Mouse (Mus musculus) mature B cell (primary cell): ENCODE results near the gene Slc23a2.

Source experiments
- in situ Hi-C: fragments of 300-500 bp; cut with MboI; formaldehyde crosslinking; loops from 2 replicates; pipeline ENCODE4 v1.14.3; 2019

The Slc23a2 gene

GRCm38 (mm10) chr2:132134758-132135157 lies 10.2 kb downstream of the Slc23a2 start:
- in situ Hi-C loops, result no loop called here

DNA sequence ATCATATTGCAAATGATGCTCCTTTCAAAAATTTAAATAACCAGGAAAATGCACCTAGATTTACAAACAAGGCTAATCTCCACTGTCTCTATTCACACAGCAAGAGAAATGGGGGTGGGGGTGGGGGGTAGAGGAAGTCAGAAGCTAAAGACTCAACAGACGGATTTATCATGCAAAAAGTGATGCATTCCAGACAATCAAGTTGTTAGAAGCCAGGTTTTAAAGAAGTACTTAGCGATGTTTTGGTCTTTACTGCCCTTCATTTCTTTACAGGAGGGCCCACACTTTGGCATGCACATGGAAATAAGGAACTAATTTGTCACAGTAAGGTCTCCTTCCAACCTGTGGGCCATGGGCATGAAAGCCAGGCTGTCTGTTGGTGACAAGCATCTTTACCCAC lies 11.5 kb downstream of the Slc23a2 start:
- in situ Hi-C loops, result no loop called here

DNA sequence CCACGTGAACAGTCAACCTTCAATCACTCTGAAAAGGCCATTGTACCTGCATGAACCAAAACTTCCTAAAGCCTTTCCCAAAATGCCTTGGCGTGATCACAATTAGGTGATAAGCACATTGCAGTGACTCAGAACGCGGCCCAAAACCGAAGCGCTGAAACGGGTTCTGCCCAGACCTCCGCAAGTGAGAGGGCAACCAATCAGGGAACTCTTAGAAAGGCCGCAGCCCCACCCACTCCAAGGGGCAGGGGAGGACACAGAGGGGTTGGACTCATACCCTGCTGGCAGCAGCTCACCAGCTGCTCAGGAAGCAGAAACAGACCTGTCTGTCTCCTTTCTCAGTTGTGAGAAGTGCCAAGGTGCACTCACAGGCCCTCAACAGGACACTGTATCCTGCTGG lies 13.6 kb downstream of the Slc23a2 start:
- in situ Hi-C loops, result no loop called here

GRCm38 (mm10) chr2:132129980-132130379 lies 14.9 kb downstream of the Slc23a2 start:
- in situ Hi-C loops, result no loop called here

DNA sequence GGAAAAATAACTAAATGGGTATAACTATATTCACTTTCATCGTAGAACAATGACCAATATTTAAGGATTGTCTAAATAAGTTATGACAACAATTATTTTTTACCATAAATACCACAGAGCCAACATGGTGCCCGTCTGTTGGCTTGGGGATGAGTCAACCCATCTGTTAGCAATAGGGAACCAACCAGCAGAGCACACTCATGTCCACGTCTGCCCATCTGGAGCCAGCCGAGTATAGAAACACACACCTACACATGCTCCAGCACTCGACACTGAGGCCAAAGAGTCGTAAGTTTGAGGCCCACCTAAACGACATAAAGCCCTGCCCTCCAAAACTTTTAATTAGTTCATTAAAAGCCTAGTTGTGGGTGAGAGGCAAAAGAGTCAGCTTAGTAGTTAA lies 15.7 kb downstream of the Slc23a2 start:
- in situ Hi-C loops, result no loop called here

GRCm38 (mm10) chr2:132127904-132128303 lies 17.0 kb downstream of the Slc23a2 start:
- in situ Hi-C loops, result no loop called here

DNA sequence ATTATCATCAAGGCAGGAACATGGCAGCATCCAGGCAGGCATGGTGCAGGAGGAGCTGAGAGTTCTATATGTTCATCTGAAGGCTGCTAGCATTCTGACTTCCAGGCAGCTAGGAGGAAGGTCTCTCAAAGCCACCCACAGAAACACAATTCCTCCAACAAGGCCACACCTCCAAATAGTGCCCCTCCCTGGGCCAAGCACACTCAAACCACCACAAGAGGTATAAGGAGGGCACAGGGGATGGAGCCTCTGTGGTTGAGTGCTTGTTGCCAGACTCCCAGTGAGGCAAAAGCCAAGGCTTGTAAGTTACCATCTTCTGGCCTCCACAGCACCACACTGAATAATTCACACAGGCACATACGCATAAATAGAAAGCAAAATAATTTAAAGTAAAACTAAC lies 18.6 kb downstream of the Slc23a2 start:
- in situ Hi-C loops, result no loop called here

DNA sequence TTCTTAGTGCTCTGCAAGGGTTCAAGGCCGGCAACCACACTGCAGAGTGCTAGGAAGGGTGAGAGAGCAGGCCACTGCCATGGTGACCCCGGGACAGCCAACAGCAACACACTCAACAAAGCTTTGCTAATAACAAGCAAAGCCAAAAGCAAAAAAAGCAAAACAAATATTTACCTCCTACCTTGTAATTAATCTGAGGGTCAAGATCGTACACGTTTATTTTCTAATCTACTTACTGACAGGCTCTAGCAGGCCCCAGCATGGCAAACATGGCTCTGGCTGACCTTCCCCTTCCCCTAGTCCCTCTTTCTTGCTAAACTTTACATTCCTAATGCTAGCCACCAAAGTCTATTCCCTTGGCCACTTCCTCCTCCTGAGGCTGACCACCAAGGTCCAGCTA lies 21.8 kb downstream of the Slc23a2 start:
- in situ Hi-C loops, result no loop called here

DNA sequence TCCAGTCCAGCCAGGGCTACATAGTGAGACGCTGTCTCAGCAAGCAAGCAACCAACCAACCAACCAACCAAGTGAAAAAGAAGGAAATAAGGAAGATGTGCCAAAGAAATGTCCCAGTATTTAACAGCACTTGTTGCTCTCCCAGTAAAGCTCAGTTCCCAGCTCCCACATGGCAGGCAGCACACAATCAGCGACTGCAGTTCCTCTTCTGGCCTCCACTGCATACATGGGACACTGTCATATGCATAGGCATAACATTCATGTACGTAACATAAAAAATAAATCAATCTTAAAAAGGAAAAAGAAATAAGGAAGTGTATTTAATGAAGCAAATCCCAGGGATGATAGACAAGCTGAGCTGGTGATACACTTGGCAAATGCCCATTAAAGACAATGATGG lies 23.9 kb downstream of the Slc23a2 start:
- in situ Hi-C loops, result no loop called here

DNA sequence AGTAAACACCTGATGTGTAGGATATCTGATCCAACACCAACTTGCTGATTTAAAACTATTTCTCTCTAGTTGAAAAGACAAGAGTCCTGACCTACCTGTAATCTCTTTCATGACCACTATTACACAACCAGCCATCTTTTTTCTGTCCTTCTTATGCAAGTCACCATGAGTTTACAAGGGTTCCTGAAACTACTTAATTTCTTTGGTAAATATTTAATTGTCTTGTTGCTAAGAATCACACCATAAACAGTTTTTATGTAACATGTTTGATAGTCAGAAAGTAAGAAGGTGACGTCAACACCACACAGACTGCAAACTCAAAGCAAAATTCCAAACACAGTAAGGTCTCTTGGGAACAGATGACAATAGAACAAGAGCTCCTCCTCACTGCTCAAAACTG lies 26.3 kb downstream of the Slc23a2 start:
- in situ Hi-C loops, result loop anchor here (10.0 kb wide), 2 partner anchors 134 to 294 kb away; no protein-coding TSS in a partner anchor

- in situ Hi-C loops, result loop anchor here (10.0 kb wide), 2 partner anchors 131 to 291 kb away; no protein-coding TSS in a partner anchor
Observed at GRCm38 (mm10) chr2:132115936-132116335, 29.0 kb downstream of the Slc23a2 start.

DNA sequence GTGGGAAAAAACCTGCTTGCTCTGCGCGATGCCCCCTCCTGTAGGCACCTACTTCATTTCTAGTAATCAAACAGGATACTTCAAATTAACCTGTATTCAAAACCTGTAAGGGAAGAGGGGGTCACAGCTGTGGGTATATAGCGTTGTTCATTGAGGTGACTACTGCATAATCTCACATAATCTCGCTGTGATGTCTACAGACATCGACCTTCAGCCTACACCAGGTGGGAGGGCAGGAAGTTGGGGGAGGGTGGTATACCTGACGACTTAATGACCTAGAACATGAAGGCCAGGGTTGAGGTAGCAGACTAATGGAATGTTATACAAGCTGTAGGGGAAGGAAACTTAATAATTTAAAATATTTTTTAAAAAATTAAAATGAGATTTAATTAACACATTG lies 29.6 kb downstream of the Slc23a2 start:
- in situ Hi-C loops, result loop anchor here (10.0 kb wide), 2 partner anchors 131 to 291 kb away; no protein-coding TSS in a partner anchor

DNA sequence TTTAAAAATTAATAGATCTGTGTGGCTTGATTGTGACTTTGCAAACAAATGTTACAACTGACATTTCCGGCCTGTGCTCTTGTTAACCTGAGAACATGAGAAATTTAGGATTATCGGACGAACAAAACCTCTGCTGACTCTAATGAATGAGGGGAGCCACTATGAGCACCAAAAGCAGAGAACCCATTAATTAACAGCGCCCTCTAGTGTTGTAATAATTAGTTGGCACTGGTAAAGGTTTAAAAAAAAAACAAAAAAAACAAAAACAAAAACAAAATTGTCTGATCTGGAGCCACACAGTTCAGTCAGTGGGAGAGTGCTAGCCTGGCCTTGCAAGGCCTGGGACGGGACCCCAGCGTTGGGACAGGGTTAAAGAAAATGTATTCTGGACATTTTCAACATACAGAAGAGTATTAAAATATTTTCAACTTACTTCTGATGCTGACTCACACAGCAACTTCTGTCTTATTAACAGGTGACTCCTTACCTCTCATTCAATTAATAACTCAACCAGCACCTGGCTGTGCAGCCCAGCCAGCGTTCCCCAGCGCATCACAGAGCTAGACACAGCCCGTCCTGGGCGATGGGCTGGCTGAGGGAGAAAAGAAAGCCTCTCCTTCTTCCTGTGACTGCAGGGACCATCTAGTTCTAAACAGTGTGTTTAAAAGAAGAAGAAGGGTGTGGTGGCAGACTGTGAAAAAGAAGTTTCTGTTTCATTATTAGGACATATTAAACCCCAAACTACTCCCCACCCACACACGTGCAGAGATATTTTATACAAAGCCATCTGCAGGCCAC lies 30.7 kb downstream of the Slc23a2 start:
- in situ Hi-C loops, result loop anchor here (10.0 kb wide), 2 partner anchors 129 to 289 kb away; no protein-coding TSS in a partner anchor

- in situ Hi-C loops, result loop anchor here (10.0 kb wide), 2 partner anchors 128 to 288 kb away; no protein-coding TSS in a partner anchor
Observed at GRCm38 (mm10) chr2:132112319-132112718, 32.6 kb downstream of the Slc23a2 start.

DNA sequence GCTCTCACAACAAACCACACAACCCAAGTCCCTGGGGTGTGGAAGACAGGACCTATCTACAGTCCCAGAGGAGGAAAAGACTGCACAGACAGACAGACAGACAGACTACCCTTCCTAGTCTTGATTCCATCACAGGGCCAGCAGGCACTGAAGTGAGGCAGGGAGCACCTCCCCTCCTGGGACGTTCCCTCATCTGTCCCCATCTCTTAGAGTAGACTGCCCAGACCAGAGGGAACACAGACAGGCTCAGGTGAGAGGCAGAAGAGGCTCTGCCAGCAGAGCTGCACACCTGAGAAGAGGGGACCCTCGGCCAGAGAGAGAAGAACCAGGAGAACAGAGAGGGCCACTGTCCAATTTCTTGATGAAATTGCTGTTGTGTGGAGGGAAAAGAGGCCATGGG lies 33.0 kb downstream of the Slc23a2 start:
- in situ Hi-C loops, result loop anchor here (10.0 kb wide), 2 partner anchors 127 to 287 kb away; no protein-coding TSS in a partner anchor

DNA sequence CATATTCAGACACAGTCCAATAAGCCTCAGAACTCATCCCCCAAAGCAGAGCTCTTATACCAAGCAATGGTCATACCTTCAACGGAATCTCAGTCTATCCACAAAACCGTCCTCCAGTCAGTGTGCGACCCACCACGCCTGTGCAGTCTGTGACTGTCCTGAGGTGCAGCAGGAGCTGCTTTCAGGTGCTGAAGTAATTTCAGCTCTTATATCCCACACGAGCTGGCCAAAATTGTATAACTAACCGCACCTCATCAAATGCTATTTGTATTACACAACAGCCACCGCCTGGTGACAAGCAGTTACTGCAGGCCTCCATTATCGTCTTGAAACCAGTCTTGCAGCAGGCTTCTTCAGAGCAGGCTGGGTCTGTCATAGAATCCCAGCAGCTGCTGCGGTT lies 33.6 kb downstream of the Slc23a2 start:
- in situ Hi-C loops, result loop anchor here (10.0 kb wide), 2 partner anchors 126 to 286 kb away; no protein-coding TSS in a partner anchor

GRCm38 (mm10) chr2:132110702-132111101 lies 34.2 kb downstream of the Slc23a2 start:
- in situ Hi-C loops, result loop anchor here (10.0 kb wide), 2 partner anchors 126 to 286 kb away; no protein-coding TSS in a partner anchor

DNA sequence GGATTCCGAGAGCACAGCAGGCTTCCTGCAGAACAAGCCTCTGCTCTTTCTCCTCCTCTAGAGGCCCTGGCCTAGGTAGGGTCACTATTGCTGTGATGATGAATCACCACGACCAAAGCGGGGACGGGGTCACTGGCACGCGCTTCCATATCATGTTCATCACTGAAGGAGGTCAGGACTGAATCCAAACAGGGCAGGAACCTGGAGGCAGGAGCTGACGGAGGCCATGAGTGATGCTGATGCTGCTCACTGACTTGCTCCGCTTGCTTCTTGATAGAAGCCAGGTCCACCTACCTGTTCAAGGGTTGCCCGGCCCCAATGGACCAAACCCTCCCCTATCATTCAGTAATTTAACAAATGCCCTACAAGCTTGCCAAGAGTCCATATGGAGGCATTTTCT lies 35.9 kb downstream of the Slc23a2 start:
- in situ Hi-C loops, result no loop called here

DNA sequence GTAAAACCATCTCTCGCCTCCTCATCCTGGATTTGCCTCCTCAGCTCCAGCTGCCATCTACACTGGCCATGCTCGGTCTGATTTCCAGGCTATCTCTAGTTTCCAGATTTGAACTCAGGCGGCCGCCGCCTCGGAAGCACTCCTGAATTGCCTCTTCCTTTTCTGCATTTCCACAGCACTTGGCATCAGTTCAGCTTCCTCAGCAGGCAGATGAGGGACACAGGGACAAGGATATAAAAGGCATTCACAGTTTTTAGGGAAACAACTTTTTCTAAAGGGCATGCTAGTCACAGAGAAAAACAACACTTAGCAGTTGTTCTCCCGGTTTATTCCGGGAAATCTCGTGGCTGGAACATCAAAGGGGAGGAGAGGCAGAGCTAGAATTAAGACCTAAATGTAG lies 37.3 kb downstream of the Slc23a2 start:
- in situ Hi-C loops, result no loop called here

GRCm38 (mm10) chr2:132106069-132106468 lies 38.8 kb downstream of the Slc23a2 start:
- in situ Hi-C loops, result no loop called here

DNA sequence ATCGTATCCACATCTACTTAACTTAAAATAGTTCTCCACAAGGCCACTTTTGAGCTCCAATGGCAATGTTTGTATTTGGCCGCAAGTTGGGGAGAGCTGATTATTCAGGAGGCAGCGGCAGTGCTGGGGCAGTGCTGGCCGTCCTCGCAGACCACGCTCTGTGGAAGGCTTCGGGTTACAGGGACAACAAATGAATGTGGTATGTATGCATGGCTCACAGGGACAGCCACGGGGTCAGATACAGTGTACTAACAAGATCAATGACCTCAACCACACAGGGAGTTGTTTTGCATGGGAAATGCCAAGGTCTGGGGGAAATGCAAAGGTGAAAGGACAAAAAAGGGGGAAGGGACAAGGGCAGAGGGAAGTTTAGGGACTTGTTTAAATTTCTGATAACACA lies 41.6 kb downstream of the Slc23a2 start:
- in situ Hi-C loops, result no loop called here

DNA sequence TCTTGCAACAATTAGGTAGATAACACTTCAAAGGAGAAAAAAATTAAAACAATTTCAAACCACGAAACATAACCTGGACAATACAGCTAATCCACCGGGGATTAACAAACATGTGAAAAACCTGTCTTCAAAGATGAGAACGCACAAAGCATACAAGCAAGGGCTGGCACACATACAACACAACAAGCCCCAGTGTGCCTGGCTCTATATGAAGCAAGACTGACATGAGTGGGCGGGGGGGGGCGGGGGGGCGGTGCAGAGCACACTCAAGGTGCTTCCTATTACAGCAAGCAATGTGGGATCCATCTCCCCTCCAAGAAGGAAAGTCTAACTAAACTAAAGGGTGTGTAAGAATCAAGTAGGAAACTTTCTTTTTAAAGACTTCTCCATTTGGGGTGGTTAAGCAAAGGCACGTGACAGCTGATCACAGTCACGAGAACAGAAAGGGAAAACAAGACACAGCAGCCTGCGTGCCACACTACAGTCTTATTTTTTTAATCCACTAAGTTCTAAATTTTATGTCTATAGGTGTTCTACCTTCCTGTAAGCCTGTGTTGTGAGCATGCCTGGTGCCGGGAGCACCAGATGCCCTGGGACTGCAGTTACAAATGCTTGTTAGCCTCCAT lies 42.3 kb downstream of the Slc23a2 start:
- in situ Hi-C loops, result no loop called here
